Mouse (Mus musculus): ENCODE data around the gene Hist4h4. TPM values are rescaled to one million over a fixed set of nuclear protein-coding genes. Genes with fewer than 3 reads are reported as not detected.
A peak's percentile ranks its signal among the peaks of the same experiment; 100 is the strongest.

Hist4h4 gene
- polyA plus RNA-seq, 1 experiment, result 0.62 TPM

DNA sequence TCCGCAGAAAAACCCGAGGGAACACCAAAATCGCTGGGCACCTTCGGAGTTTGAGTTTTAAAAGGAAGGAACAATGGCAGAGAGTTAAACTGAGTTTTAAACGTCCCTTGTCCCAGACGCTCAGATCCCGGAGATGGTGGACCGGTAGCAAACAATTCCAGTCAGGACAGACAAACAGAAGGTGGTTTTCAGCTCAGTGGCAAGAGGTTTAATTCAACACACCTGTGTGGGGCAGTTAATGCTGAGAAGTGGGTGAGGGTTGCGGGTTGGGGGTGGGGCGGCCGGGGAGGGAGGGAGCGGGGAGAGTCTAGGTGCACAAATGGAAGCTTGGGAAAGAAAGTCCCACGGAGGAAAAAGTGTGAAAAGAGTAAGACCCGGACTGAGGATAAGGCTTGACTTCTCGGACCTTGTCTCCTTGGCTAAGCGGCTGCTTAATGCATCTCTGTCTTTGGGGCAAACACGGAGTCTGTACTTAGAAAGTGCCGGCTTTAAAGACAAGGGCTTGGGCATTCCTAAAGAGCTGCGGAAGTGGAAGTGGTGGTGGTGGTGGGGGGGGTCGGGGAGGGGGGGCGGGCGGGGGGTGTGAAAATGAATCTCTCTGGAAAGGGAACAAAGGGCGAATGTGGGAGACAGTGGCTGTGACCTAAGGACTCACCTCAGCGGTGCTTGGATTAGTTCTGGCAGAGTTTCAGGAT is 10.2 kb downstream of the Hist4h4 start:
- H3K27ac ChIP-seq (ENCODE audit: insufficient read depth, low read length), result no peak overlapping the region
- no peaks in the 10 kb centered on the region for H3K27me3 ChIP-seq (ENCODE audit: control insufficient read depth, insufficient read depth, low read length)
- no peaks in the 10 kb centered on the region for H3K4me1 ChIP-seq (ENCODE audit: control insufficient read depth, insufficient read depth, low read length)
- WGBS, result 2% methylated on average over 23 of the region's 24 CpGs
- DNase-seq, result no peak
- peak overlapping the region; percentile 23 for H3K4me3 ChIP-seq (replicated peaks; ENCODE audit: insufficient read depth, low read depth, low read length)
- TF ChIP-seq CTCF (IDR thresholded peaks at IDR 0.05; ENCODE audit: borderline replicate concordance, insufficient read depth, low read depth, low read length), result no peak
- TF ChIP-seq POLR2A (IDR thresholded peaks at IDR 0.05; ENCODE audit: borderline replicate concordance, insufficient read depth, low read length), result no peak

DNA sequence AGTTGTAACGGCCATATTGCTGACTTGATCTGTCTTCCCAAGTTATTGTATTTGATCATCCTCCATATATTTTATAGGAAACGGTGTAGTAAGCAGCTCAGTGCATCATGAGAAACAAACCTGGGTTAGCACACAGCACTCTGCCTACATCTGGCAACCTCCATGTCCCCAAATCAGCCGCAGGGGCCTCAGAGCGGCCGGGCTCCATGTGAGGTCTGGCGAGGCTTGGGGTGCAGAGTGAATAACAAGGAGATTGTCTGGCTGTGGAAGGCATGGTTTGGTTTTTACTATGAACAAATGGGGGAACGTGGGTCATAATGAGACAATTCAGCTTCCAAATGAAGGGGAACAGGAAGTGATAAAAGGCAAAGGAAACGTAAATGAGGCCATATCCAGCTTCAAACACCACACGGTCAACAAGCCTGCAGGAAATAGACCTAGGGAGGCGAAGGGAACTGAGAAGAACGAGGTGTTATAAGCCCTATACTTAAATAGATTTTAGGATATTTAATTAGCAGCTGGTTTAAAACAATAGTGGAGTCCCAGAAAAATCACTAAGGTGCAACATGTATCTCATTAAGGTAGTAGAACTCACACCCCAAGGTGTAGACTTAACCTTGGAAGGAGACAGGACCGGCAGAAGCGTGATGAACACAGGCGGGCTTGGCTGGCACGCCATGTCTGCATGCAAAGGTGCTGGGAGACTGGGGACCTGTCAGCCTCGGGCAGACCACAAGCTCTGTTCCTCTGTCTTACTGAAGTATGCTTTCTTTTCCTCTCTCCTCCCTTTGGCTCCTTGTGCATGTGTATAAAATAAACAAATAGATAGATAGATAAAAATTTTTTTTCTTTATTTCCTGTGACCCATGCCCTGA is 11.1 kb downstream of the Hist4h4 start:
- H3K27ac ChIP-seq (ENCODE audit: insufficient read depth, low read length), result no peak overlapping the region
- DNase-seq, result no peak
- WGBS, result 40% methylated on average over 16 of the region's 16 CpGs
- H3K27me3 ChIP-seq (ENCODE audit: control insufficient read depth, insufficient read depth, low read length), result no peaks in the 10 kb centered on the region
- no peak for TF ChIP-seq POLR2A (IDR thresholded peaks at IDR 0.05; ENCODE audit: borderline replicate concordance, insufficient read depth, low read length)
- no peak for TF ChIP-seq CTCF (IDR thresholded peaks at IDR 0.05; ENCODE audit: borderline replicate concordance, insufficient read depth, low read depth, low read length)
- H3K4me3 ChIP-seq (replicated peaks; ENCODE audit: insufficient read depth, low read depth, low read length), result no peak overlapping the region
- H3K4me1 ChIP-seq (ENCODE audit: control insufficient read depth, insufficient read depth, low read length), result no peaks in the 10 kb centered on the region

DNA sequence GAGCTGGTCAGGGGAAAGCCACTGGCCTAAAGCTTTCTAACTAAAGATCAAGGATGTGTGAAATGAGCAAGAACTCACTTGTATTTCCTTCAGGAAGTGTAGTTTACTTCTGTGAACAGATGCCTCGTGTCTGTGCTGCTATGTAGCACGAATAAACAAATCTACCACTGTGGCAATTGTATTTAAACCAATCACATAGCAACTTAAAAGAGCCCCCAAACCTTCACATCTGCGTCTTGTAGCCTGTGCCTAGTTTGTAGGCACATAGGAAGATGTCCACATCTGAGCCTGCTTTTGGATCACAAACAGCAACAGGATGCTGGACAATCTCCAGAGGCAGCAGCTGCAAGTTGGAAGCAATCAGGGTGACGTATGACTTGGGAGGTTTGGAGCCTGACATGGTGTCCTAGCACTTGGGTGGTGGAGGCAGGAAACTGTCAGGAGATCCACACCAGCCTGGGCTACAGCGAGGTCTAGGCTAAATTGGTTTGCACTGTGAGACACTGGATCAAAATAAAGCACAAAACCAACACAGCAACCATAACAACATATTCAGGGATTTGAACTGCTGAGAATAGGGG is 14.7 kb downstream of the Hist4h4 start:
- 35% methylated on average over 5 of the region's 5 CpGs for WGBS

DNA sequence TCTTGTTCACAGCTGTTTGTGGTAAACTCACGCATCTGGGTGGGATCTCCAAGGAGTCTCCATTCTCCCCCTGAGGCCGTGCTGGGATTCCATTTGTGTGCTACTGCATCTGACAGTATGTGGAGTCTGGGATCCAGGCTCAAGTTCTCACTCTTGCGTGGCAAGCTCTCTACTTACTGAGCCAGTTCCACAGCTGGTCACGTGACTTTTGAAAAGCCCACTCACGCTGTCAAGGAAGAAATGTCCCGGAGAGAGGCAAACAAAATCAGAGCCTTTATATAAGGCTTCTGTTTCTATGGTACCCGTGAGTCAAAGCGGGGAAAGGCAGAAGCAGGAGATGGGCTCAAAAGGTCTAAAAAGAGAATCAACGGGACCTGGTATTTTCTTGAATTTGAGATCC is 21.5 kb downstream of the Hist4h4 start:
- TF ChIP-seq CTCF (IDR thresholded peaks at IDR 0.05; ENCODE audit: borderline replicate concordance, insufficient read depth, low read depth, low read length) (no peak), POLR2A (IDR thresholded peaks at IDR 0.05; ENCODE audit: borderline replicate concordance, insufficient read depth, low read length) (no peak)
- Histone ChIP-seq H3K4me3 (replicated peaks; ENCODE audit: insufficient read depth, low read depth, low read length) (no peak overlapping the region), H3K4me1 (ENCODE audit: control insufficient read depth, insufficient read depth, low read length) (no peaks in the 10 kb centered on the region), H3K27me3 (ENCODE audit: control insufficient read depth, insufficient read depth, low read length) (no peaks in the 10 kb centered on the region), H3K27ac (ENCODE audit: insufficient read depth, low read length) (no peak overlapping the region)
- no peak for DNase-seq
- 70% methylated on average over 9 of the region's 9 CpGs for WGBS

More for the DNA sequence above, 14.7 kb downstream of the Hist4h4 start:
- no peak for DNase-seq
- TF ChIP-seq POLR2A (IDR thresholded peaks at IDR 0.05; ENCODE audit: borderline replicate concordance, insufficient read depth, low read length) (no peak), CTCF (IDR thresholded peaks at IDR 0.05; ENCODE audit: borderline replicate concordance, insufficient read depth, low read depth, low read length) (no peak)
- Histone ChIP-seq H3K4me1 (ENCODE audit: control insufficient read depth, insufficient read depth, low read length) (no peaks in the 10 kb centered on the region), H3K27ac (ENCODE audit: insufficient read depth, low read length) (no peak overlapping the region), H3K4me3 (replicated peaks; ENCODE audit: insufficient read depth, low read depth, low read length) (no peak overlapping the region), H3K27me3 (ENCODE audit: control insufficient read depth, insufficient read depth, low read length) (no peaks in the 10 kb centered on the region)

DNA sequence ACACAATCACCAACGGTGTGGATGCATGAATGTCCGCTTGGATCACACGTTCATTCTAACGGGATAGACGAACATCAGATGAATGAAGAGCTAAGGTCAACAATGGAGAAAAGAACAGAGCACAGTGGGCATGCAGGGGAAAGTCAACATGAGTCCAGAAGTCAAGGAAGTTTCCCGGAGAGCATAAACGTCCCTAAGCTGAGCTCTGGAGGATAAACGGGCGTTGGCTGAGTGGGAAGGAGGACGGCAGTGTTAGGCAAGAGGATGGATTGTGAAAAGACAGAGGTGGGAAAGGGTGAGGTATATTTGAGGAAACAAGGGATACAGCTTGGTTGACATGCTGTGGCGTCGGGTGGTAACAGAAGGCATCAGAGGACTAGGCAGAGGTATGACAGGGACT is 22.1 kb downstream of the Hist4h4 start:
- no peak for DNase-seq
- 82% methylated on average over 12 of the region's 12 CpGs for WGBS
- Histone ChIP-seq H3K4me3 (replicated peaks; ENCODE audit: insufficient read depth, low read depth, low read length) (no peak overlapping the region), H3K4me1 (ENCODE audit: control insufficient read depth, insufficient read depth, low read length) (no peaks in the 10 kb centered on the region), H3K27me3 (ENCODE audit: control insufficient read depth, insufficient read depth, low read length) (no peaks in the 10 kb centered on the region), H3K27ac (ENCODE audit: insufficient read depth, low read length) (no peak overlapping the region)
- TF ChIP-seq POLR2A (IDR thresholded peaks at IDR 0.05; ENCODE audit: borderline replicate concordance, insufficient read depth, low read length), result no peak
- TF ChIP-seq CTCF (IDR thresholded peaks at IDR 0.05; ENCODE audit: borderline replicate concordance, insufficient read depth, low read depth, low read length), result no peak

DNA sequence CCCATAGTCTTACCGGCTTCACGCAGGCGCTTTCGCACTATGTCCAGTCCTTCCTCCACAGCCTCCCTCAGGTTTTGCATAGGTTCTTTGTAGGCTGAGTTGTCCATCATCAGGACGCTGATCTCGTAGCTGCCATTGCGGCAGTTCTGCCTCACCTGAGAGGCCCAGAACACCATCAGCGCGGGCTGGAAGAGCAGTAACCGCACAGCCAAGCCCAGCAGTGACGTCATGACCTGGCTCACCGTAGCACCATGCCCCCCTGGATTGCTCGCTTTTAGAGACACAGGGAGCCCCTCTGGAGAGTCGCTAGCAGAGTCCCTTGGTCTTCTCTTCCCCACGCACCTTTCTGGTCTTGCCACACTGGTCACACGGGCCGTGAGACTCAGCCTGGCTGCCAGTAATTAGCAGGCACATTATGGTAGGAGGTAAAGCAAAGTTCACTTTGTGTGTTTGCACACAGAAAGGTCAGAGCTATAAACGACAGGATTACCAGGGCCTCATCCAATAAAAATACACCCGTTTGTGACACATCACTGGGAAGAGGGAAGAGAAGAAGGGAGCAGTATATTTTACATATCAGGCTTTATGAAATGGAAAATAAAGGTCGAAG is 22.7 kb downstream of the Hist4h4 start, which contains the start of gene Gucy2c:
TSS of gene Gucy2c (minus strand) at position 389 of the 610 bp plus-strand sequence.
- 83% methylated on average over 20 of the region's 20 CpGs for WGBS
- TF ChIP-seq POLR2A (IDR thresholded peaks at IDR 0.05; ENCODE audit: borderline replicate concordance, insufficient read depth, low read length) (no peak), CTCF (IDR thresholded peaks at IDR 0.05; ENCODE audit: borderline replicate concordance, insufficient read depth, low read depth, low read length) (no peak)

DNA sequence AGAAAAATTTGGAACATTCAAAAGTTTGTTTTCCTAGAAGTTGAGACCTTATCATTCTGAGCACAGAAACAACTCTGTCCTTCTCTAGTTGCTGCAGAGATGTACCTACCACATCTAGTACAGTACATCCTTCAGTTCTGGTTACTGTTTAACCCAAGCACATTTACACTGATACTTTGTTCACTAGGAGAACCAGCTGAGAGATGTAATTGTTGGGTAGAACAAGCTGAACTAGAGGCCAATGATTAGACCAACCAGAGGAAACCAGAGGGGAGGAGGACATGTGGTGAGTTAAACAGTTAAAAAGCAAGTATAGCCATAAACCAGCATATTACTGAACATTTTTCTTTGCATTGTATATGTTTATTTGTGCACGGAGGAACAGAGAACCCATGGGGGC is 27.8 kb downstream of the Hist4h4 start:
- no peak for DNase-seq
- TF ChIP-seq CTCF (IDR thresholded peaks at IDR 0.05; ENCODE audit: borderline replicate concordance, insufficient read depth, low read depth, low read length) (no peak), POLR2A (IDR thresholded peaks at IDR 0.05; ENCODE audit: borderline replicate concordance, insufficient read depth, low read length) (no peak)
- 79% methylated on average over 1 of the region's 1 CpGs for WGBS
- Histone ChIP-seq H3K4me3 (replicated peaks; ENCODE audit: insufficient read depth, low read depth, low read length) (no peak overlapping the region), H3K4me1 (ENCODE audit: control insufficient read depth, insufficient read depth, low read length) (no peaks in the 10 kb centered on the region), H3K27ac (ENCODE audit: insufficient read depth, low read length) (no peak overlapping the region), H3K27me3 (ENCODE audit: control insufficient read depth, insufficient read depth, low read length) (no peaks in the 10 kb centered on the region)

More for the DNA sequence above, 22.7 kb downstream of the Hist4h4 start, which contains the start of gene Gucy2c:
- H3K4me3 ChIP-seq (replicated peaks; ENCODE audit: insufficient read depth, low read depth, low read length), result no peak within 1 kb of the TSS
- H3K27ac ChIP-seq (ENCODE audit: insufficient read depth, low read length), result no peak within 1 kb of the TSS
- no peak for DNase-seq
- H3K27me3 ChIP-seq (ENCODE audit: control insufficient read depth, insufficient read depth, low read length), result no peaks in the 10 kb centered on the region
- H3K4me1 ChIP-seq (ENCODE audit: control insufficient read depth, insufficient read depth, low read length), result no peaks in the 10 kb centered on the region

Data from cerebellum, adult 2 months (tissue).